Mouse (Mus musculus): ENCODE measurements around the gene Kmt2e.
"Not testable (repeated sequence)": the region's sequence is repeated elsewhere in the genome, so short reads cannot be mapped to it uniquely, and the experiment has no call there.

The Kmt2e gene

GRCm38 (mm10) chr5:23502317-23502937, 68.2 kb downstream of the Kmt2e start:
- peak in 1 of 2 experiments; percentile 36 for DNase-seq

GRCm38 (mm10) chr5:23505578-23505977, 71.3 kb downstream of the Kmt2e start:
- DNase-seq = no peak

- DNase-seq = no peak
Measured at GRCm38 (mm10) chr5:23507210-23507609, 73.0 kb downstream of the Kmt2e start.

- no peak for DNase-seq
Measured at GRCm38 (mm10) chr5:23508630-23509029, 74.4 kb downstream of the Kmt2e start.

- no peak for DNase-seq
Measured at GRCm38 (mm10) chr5:23511456-23511855, 77.2 kb downstream of the Kmt2e start.

GRCm38 (mm10) chr5:23512556-23512955, 78.3 kb downstream of the Kmt2e start:
- DNase-seq = no peak

GRCm38 (mm10) chr5:23513468-23513867, 79.2 kb downstream of the Kmt2e start:
- no peak for DNase-seq

GRCm38 (mm10) chr5:23515038-23515437, 80.8 kb downstream of the Kmt2e start:
- no peak for DNase-seq

- no peak for DNase-seq
Measured at GRCm38 (mm10) chr5:23516962-23517361, 82.7 kb downstream of the Kmt2e start.

GRCm38 (mm10) chr5:23517839-23518238, 83.6 kb downstream of the Kmt2e start:
- peak in 1 of 2 experiments; percentile 36 for DNase-seq

- DNase-seq = peak; percentile 77 to 84
Measured at GRCm38 (mm10) chr5:23518673-23519072, 84.4 kb downstream of the Kmt2e start.

GRCm38 (mm10) chr5:23519679-23520078, 85.4 kb downstream of the Kmt2e start:
- DNase-seq = no peak

GRCm38 (mm10) chr5:23521645-23522044, 87.4 kb downstream of the Kmt2e start:
- no peak for DNase-seq

- DNase-seq = no peak
Measured at GRCm38 (mm10) chr5:23523936-23524335, 89.7 kb downstream of the Kmt2e start.

- DNase-seq = no peak
Measured at GRCm38 (mm10) chr5:23524621-23525020, 90.4 kb downstream of the Kmt2e start.

- no peak for DNase-seq
Measured at GRCm38 (mm10) chr5:23531100-23531499, 96.9 kb downstream of the Kmt2e start.

- no peak for DNase-seq
Measured at GRCm38 (mm10) chr5:23531541-23532096, 97.4 kb downstream of the Kmt2e start.

GRCm38 (mm10) chr5:23535692-23536091, 101.5 kb downstream of the Kmt2e start:
- DNase-seq = no peak

GRCm38 (mm10) chr5:23551687-23552086, 117.4 kb downstream of the Kmt2e start:
- DNase-seq = peak; percentile 45 to 49

GRCm38 (mm10) chr5:23553338-23553737, 119.1 kb downstream of the Kmt2e start:
- not testable (repeated sequence) for DNase-seq

All from cerebellum, postnatal 10 days (tissue).